Mouse (Mus musculus) cerebellum, adult 2 months (tissue): Measurements from ENCODE around the gene Ankk1.

Source experiments
- CTCF ChIP-seq: fragments of 200-500 bp; IDR thresholded peaks from 2 replicates; pipeline ENCODE4 v1.5.1; 2011; ENCODE audit warnings: low read depth, mild to moderate bottlenecking, control low read depth, low read length, moderate library complexity, borderline replicate concordance; ENCODE audit not compliant: insufficient read depth
- POLR2A ChIP-seq: fragments of 200-500 bp; IDR thresholded peaks from 2 replicates; pipeline ENCODE4 v1.6.1; 2011; ENCODE audit warnings: low read length, control low read depth, borderline replicate concordance; ENCODE audit not compliant: insufficient read depth

DNA sequence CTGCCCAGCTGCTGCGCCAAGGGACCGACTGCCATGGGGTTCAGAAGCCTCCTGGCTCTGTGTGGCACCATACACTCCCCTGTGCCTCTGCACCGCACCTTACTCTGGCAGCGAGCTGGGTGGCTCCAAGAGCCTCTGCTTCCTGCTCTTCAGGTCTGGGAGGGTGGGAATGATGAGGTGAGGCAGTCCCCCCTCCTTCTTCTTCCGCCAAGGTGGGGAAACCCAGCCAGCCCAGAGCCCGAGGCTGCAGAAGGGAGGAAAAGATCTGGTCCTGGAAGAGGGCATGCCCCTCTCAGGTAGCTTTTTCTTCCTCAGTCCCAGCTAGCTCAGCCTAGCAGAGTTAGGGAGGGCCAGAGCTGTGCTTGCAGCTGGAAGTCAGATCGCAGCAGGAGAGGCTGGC is at the start of gene Ankk1:
- TF ChIP-seq CTCF = no peak
- no peak for TF ChIP-seq POLR2A
